Mouse (Mus musculus) myocyte (in vitro differentiated cells): ENCODE results near the gene Erg.

ENCODE experiments used
- CEBPB ChIP-seq: IDR thresholded peaks from 2 replicates; pipeline ENCODE4 v1.6.1; 2011; ENCODE audit warnings: mild to moderate bottlenecking, moderate library complexity; ENCODE audit not compliant: poor library complexity, insufficient read depth, severe bottlenecking
- MAX ChIP-seq: IDR thresholded peaks from one replicate; pipeline ENCODE4 v1.6.1; 2011; ENCODE audit warnings: low read depth, mild to moderate bottlenecking, control low read depth
- USF1 ChIP-seq: IDR thresholded peaks from one replicate; pipeline ENCODE4 v1.6.1; 2011; ENCODE audit warnings: low read depth, mild to moderate bottlenecking, control low read depth, moderate library complexity

GRCm38 (mm10) chr16:95376834-95377233 lies 209.6 kb downstream of the Erg start:
- no peak for TF ChIP-seq CEBPB
- TF ChIP-seq MAX, result no peak
- no peak for TF ChIP-seq USF1
